Mouse (Mus musculus): ENCODE measurements around the gene Nfam1. TPM values are rescaled to one million over a fixed set of nuclear protein-coding genes. Genes with fewer than 3 reads are reported as not detected.
A peak's percentile ranks its signal among the peaks of the same experiment; 100 is the strongest.

Nfam1 gene
- total RNA-seq, 2 experiments from 2014 or later, result 2.6 to 2.7 TPM

DNA sequence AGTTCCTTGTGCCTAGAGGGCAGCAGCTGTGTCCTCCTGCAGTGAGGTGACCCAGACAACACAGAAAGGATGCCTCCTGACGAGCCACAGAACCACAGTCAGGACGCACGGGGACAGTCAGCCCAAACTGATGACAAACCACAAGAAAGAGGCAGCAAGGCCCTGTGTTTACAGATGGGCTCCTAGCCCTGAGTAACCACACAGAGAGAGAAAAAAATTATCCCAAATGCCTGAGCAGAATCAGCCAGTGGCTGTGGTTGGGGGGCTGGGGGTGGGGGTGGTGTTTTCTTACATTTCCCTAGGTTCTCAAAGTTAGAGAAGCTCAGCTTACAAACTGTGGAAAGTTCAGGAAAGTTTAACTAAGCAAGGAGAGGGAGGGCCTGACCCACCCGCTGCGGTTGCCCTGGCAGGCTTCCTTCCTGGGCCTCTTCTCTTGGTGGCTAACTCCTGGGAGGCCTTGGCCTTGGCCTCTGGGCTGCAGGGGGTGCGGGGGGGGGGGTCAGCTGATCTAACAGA is 63.8 kb downstream of the Nfam1 start:
- intact Hi-C loops (cut with DNase I), result no loop called here

DNA sequence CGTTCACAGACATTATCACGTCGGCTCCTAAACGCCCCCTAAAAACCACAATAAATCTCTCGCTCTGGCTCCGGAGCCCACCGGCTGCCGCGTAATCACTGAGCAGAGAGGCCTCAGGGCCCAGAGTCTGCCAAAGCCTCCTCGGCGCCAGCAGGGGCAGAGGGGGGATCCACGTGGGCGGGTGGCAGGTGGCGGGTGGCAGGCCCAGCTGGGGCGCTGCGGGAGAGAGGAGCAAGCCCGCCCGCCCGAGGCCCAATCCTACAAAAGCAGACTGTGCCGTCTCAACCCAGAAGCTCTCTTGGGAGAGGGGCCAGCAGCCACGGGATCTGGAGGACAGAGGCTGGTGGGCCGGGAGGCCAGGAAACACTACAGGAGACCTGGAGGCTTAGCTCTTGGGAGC is 64.7 kb downstream of the Nfam1 start:
- intact Hi-C loops (cut with DNase I), result no loop called here
- DNase-seq (ENCODE audit: extremely low spot score in 1 of 2, low spot score in 2 of 2), result peak; percentile 61 to 83

More for the DNA sequence above, 63.8 kb downstream of the Nfam1 start:
- DNase-seq (ENCODE audit: extremely low spot score in 1 of 2, low spot score in 2 of 2), result no peak

DNA sequence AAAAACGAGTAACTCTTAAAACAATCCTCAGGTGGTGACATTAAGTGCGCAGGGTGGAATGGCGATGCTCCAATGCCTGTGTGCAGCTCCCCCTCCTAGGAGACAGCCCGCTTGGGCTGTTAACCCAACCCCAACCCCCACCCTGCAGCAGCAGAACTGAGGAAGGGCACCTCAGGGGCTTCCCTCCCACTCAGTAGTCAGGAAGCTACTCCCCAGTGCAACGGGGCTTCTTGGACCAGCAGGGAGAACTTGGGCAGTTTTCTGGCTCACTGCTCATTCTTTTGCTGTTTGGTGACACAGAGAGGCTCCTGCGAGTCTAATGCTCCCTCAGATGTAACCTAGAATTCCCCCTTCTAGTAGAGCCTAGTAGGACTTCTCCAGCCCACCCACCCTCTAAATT is 65.2 kb downstream of the Nfam1 start:
- intact Hi-C loops (cut with DNase I), result no loop called here
- no peak for DNase-seq (ENCODE audit: extremely low spot score in 1 of 2, low spot score in 2 of 2)

DNA sequence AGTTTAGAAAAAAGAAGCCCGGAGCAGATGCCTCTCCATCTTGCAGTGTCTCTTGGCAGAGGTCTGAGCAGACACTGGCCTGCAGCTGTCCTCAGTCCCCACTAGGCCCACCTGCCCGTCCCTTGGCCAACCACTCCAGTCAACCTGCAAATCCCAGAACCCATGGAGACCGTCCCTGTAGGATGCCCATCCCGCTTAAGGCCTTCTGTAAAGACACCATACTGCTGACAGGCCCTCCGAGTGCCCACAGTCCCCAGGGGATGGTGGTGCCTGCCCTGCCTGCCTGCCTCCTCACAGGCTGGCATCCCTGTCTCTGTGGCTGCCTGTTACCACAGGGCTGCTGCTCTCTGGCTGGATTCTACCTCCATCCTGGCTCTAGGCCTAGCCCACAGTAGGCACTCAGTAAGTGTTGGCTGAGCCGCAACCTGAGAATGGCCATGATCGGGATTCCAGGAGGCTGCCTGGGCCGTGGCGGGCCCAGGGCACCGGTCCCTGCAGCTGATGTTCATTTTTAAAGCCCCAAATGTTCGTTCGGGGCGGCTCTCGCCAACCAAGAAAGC is 68.8 kb downstream of the Nfam1 start:
- DNase-seq (ENCODE audit: extremely low spot score in 1 of 2, low spot score in 2 of 2), result no peak
- intact Hi-C loops (cut with DNase I), result loop anchor here (5.0 kb wide), 1 partner anchor 68 kb away; the partner anchor contains the start of gene Nfam1

DNA sequence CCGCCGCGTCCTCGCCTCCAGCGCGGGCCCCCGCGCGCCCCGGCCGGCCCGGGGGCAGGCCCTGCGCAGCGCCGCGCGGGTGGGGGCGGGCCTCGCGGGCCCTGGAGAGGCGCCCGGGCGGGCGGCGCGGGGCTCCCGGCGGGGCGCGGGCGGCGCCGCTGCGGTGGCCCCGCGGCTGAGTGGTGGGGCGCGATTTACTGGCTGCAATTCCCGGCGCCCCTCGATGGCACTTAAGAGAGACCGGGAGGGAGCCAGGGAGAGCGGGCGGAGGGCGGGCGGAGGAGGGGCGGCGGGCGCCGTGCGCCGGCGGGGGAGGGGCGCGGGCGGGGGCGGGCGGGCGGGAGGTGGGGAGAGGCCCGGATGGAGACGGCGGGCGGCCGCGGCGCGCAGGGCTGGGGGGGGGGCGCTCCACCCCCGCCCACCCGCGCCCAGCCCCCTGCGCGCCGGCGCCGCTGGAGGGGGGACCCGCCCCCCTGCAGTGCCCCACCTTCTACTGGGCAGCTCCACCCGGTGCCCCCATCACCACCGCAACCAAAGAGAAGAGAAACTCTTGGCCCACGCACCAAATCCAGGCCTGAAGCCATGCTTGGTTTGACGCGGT is 69.5 kb downstream of the Nfam1 start:
- intact Hi-C loops (cut with DNase I), result loop anchor here (5.0 kb wide), 1 partner anchor 69 kb away; the partner anchor contains the start of gene Nfam1
- DNase-seq (ENCODE audit: extremely low spot score in 1 of 2, low spot score in 2 of 2), result no peak

DNA sequence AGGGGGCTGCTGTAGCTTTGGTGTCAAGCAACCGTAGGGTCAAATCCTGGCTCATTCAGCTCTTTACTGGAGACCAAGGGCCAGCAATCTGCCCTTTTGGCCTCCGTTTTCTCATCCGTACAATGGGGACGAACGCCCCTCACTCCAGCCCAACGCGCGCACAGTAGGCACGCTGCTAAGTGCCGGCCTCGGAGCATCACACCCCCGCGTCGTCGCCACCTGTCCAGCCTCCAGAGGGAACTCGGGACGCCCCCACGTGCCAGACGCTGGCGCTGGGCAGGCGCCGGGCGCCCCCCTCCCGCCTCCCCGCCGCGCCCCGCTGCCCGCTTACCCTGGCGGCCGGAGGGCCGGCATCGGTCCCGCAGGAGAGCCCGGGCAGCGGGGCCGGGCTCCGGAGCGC is 70.0 kb downstream of the Nfam1 start:
- DNase-seq (ENCODE audit: extremely low spot score in 1 of 2, low spot score in 2 of 2), result peak in 1 of 2 experiments; percentile 74
- intact Hi-C loops (cut with DNase I), result loop anchor here (5.0 kb wide), 1 partner anchor 69 kb away; the partner anchor contains the start of gene Nfam1

DNA sequence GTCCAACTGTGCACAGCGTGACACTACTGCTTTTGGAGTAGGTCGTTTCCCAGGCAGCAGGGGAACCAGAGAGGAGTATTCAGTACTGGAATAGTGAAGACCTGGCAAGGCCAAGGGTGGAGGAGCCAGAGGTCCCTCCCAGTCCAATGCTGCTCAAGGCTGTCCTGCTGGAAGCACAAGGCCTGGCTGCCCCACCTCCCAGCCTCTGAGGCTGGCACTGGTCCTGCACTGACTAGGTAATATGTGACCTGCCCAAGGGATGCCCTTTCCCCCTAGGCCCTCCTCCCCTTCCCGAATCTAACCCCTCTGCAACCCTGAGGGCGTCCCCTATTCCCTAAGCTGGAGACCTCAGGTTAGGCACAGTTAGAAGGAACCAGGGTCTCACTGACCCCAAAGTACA is 70.6 kb downstream of the Nfam1 start:
- no peak for DNase-seq (ENCODE audit: extremely low spot score in 1 of 2, low spot score in 2 of 2)

DNA sequence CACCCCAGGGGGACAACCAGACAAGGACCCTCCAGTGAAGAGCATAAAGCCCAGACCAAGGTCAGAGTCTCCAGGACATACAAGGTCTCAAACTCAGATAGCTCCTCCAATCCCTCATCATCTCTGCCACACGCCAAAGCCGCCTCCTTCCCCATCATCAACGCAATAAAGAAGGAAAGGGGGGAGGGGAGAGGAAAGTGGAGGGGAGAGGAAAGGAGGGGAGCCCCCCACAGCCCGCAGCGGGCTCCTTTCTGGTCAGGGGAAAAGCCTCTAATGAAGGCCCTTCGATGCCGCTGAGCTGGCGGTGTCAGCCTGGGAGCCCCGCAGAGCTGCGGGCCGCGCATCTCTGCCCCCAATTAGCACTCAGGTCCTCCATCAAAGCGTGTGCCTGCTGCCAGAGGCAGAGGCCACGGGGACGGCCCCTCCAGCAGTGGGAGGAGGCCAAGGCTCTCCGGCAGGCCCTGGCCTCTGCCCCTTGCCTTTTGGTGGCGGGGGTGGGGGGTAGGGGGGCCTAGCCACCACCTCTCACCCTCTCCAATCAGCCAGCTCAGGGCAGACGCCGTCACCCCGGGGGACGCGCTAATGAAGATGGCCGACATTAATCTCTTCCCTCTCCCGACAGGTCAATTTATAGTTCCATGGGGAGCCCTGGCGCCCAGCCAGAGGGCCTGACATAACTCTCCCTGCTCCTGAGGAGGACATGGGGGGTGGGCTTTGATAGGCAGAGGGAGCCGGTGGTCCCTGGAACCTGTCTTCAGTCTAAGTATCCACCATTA is 72.1 kb downstream of the Nfam1 start:
- peak in 1 of 2 experiments; percentile 58 for DNase-seq (ENCODE audit: extremely low spot score in 1 of 2, low spot score in 2 of 2)
- intact Hi-C loops (cut with DNase I), result loop anchor here (5.0 kb wide), 1 partner anchor 71 kb away; the partner anchor contains the start of gene Nfam1

More for the DNA sequence above, 70.6 kb downstream of the Nfam1 start:
- intact Hi-C loops (cut with DNase I), result loop anchor here (5.0 kb wide), 1 partner anchor 70 kb away; the partner anchor contains the start of gene Nfam1

DNA sequence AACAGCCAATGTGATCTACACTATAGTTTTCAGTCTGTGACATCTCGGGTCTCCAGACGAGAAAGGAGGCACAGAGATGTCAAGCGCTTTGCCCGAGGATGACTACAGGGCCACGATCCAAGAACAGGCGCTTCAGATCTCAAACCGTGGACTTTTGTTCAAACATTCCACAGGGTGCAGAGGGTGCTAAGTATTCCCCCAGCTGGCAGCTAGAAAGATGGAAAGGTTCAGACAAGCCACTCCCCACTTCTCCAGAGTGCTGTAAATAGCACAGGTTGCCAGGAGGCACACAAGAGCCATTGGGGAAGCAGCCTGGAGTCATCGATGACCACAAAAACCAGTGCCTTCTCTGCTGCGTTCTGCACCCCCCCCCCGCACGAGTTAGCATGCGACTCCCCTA is 74.0 kb downstream of the Nfam1 start:
- DNase-seq (ENCODE audit: extremely low spot score in 1 of 2, low spot score in 2 of 2), result no peak
- intact Hi-C loops (cut with DNase I), result no loop called here

DNA sequence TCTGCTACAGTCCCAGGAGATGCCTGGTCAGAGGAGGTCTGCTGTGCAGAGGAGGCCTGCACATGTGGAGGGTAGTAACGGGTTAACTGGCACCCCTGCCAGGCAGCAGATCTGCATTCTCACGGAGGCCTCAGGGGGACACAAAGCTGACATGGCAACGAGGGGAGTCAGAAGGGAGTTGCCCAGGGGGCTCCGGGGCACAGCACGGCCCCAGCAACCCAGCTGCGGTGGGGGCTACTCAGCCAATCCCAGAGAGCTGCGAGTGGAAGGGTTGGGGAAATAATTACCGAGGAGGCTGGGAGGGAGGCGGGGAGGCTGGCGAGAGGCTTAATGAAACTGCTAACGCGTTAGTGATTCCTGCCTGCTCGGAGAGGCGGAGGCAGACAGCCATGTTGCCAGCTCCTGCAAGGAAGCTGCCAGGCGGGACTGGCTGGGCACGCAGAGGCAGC is 74.8 kb downstream of the Nfam1 start:
- intact Hi-C loops (cut with DNase I), result no loop called here

DNA sequence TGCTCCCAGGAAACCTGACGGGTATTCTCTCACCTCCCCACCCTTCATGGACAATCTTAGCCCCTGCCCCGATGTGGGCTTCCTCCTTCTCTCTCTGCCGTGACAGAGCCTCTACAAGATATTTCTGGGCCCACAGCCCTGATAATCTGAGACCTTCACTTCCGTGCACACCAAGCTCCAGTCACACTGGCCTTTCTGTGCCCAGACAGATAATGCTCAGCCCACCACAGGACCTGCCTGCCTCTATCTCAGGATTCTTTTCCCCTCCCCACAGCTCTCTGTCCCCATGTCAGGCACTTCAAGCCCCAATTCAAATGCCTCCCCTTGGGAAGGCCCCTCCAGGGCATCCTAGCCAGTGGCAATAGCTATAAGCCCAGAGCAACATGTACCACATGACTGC is 76.4 kb downstream of the Nfam1 start:
- intact Hi-C loops (cut with DNase I), result no loop called here
- no peak for DNase-seq (ENCODE audit: extremely low spot score in 1 of 2, low spot score in 2 of 2)

More for the DNA sequence above, 74.8 kb downstream of the Nfam1 start:
- peak; percentile 51 to 58 for DNase-seq (ENCODE audit: extremely low spot score in 1 of 2, low spot score in 2 of 2)

DNA sequence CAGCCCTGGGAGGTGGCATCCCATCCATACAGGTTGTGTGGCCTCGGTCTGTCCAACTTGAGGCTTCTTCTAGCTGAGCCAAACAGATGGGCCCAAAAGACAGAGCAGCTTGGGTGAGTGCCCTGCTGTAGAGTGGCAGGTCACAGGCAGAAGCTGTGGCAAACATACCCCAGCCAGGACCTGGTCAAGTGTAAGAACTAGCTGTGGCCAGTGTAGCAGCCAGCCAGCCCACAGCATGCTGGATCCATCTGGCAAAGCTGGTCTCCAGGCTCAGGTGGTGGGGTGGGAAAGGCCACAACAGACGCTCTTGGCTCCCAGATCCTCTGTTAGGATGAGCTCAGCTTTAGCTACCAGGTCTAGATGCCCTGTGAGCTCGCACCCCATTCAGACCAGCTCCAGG is 76.8 kb downstream of the Nfam1 start:
- no peak for DNase-seq (ENCODE audit: extremely low spot score in 1 of 2, low spot score in 2 of 2)
- intact Hi-C loops (cut with DNase I), result no loop called here

DNA sequence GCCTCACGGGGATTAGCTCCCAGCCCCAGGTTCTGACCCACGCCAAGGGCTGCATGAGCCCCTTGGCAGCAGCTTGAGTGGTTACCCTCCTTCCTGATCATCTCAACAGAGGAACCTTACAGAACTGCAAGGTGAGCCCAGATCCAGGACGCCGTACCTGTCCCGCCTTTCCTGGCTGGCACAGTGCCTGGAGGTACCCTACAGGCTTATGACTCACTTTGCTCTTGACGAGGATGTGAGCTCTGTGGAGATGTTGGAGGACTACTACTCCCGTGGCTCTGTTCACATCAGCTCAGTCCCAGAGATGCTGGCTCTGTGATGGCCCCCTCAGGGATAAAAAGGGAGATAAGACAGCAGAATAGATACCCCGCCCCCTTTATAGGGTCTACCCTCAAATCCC is 77.8 kb downstream of the Nfam1 start:
- intact Hi-C loops (cut with DNase I), result no loop called here

DNA sequence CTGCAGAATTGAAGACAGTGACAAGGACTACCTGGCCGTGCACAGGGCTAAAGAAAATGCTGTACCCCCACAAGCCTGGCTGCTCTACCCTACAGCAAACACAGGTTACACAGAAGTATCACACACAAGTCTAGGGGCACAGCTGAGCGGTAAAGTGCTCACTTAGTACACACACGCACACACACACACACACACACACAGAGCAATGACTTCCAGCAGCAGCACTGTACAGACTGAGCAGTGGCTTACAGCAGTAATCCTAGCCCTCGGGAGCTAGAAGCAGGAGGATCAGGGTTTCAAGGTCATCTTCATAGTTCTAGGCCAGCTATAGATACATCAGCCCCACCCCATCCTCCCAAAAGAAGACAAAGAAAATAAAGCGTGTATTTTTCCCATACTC is 79.1 kb downstream of the Nfam1 start:
- no peak for DNase-seq (ENCODE audit: extremely low spot score in 1 of 2, low spot score in 2 of 2)
- intact Hi-C loops (cut with DNase I), result no loop called here

More for the DNA sequence above, 77.8 kb downstream of the Nfam1 start:
- no peak for DNase-seq (ENCODE audit: extremely low spot score in 1 of 2, low spot score in 2 of 2)

DNA sequence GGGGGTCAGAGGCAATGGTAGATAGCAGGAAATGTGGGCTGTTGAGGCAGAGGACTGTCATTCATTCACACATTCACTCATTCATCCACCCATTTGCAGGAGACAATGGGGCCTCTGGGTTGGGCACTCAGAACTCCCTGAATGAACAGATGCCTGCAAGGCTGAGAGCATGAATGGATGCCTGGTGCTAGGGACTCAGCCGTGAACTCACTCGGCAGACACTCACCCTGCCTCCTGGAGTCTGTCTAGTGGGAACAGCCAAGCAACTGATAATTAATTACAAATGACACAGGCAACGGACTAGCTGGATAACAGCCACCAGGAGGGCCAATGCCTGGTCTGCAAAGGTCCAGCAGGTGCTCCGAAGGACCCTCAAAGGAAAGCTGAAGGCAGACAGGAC is 80.0 kb downstream of the Nfam1 start:
- intact Hi-C loops (cut with DNase I), result no loop called here
- DNase-seq (ENCODE audit: extremely low spot score in 1 of 2, low spot score in 2 of 2), result no peak

DNA sequence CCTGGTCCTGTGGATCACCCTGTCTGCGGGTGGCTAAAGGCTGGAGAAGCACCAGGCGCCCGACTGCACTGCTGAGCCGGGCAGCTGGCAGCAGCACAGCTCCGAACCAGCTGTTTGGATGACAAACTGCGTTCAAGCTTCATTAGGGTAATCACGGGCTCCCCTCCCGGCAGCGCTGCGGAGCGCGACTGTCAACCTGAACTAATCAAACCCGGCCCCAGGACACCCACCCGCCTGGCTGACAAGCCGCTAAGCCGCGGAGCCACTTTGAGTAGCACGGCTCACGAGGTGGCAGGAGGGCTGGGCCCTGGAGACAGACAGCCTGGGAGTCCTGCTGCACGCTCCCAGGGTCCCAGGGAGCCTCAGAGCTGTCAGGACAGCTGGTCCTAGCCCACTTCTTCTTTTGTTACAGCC is 80.8 kb downstream of the Nfam1 start:
- DNase-seq (ENCODE audit: extremely low spot score in 1 of 2, low spot score in 2 of 2), result no peak
- intact Hi-C loops (cut with DNase I), result no loop called here

DNA sequence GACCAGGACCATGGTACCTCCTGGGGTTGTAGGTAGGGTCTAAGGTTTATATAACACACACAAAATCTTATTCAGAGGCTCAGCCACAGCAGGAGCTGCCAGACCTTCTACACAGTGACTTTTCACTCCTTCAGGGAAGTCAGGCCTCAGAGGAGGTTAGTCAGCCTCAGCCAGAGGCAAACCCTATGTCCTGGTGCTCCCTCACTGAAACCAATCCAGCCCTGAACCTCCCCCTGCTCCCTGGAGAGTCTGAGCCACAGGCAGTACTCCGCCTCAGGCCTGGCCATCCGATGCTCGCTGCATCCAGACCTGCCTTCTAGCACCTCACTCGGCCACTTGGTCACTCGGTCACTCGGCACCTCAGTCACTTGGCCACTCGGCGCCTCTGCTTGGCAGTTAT is 82.9 kb downstream of the Nfam1 start:
- no peak for DNase-seq (ENCODE audit: extremely low spot score in 1 of 2, low spot score in 2 of 2)
- intact Hi-C loops (cut with DNase I), result no loop called here

DNA sequence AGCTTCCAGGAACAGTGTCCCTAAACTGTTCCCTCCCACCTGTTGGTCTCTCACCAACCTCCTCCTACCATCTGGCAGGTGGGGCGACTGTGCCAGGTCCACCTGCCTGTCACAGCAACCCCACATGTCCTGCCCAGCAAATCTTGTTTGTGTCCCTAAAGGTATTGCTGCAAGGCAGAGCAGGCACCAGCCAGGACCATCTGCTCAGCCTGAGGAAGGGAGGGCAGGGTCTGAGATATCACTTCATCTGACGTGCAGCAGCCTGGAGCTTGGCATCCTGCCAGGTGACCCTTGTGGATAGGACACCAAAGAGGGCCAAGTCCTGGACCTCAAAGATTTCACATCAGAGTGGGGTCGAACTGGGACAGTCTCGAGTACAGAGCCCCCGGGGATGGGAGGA is 85.7 kb downstream of the Nfam1 start:
- intact Hi-C loops (cut with DNase I), result no loop called here
- DNase-seq (ENCODE audit: extremely low spot score in 1 of 2, low spot score in 2 of 2), result peak in 1 of 2 experiments; percentile 69

DNA sequence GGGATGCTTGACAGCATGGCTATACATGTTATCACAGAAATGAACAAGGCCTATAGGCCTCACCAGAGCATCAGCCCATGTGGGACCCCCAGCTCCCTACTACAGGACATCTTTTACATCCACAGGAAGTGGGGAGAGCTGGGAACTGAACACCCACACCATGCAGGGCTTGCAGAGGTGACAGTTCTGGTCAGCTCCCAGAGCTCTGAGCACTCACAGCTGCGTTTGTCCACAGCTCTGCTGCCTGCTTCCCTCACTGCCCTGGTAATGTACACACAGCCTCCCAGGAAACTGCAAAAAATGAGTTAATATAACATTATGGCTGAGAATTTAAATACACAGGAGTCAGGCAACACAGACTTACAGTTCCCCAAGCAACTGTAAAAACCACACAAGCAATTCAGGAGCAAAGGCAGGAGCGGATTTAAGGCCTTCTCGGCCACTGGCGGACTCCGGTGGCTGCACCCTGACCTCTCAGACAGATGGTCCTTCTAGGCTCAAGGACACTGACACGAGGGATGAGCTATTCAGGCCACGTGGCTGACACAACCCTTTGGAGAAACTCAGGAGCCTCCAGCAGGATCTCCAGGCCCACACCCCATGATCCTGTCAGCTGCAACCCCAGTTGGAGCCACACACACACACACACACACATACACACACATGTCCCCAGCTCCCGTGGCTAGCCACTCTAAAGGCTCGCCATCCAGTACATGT is 88.5 kb downstream of the Nfam1 start:
- DNase-seq (ENCODE audit: extremely low spot score in 1 of 2, low spot score in 2 of 2), result no peak
- intact Hi-C loops (cut with DNase I), result no loop called here

Data from left cerebral cortex, postnatal 10 days (tissue).